Mouse (Mus musculus) ES-E14 (cell line): ENCODE measurements at regions not wholly inside any gene's neighbourhood (a gene's known extent, or its start where the extent isn't known, plus 50 kb on each side); places are given as distances from the start of the nearest gene placed in this dataset.

Source experiments
- HCFC1 ChIP-seq: IDR thresholded peaks from 2 replicates; pipeline ENCODE4 v1.6.1; 2012; ENCODE audit warnings: low read length, inconsistent platforms, borderline replicate concordance; ENCODE audit not compliant: insufficient read depth
- ZNF384 ChIP-seq: IDR thresholded peaks from 2 replicates; pipeline ENCODE4 v1.6.1; 2012; ENCODE audit warnings: low read depth, low read length, inconsistent platforms

- TF ChIP-seq ZNF384, result no peak
- TF ChIP-seq HCFC1, result no peak
Measured at GRCm38 (mm10) chr11:6982076-6982475, 81.2 kb upstream of the Adcy1 start.
